In the genomic region with DNA sequence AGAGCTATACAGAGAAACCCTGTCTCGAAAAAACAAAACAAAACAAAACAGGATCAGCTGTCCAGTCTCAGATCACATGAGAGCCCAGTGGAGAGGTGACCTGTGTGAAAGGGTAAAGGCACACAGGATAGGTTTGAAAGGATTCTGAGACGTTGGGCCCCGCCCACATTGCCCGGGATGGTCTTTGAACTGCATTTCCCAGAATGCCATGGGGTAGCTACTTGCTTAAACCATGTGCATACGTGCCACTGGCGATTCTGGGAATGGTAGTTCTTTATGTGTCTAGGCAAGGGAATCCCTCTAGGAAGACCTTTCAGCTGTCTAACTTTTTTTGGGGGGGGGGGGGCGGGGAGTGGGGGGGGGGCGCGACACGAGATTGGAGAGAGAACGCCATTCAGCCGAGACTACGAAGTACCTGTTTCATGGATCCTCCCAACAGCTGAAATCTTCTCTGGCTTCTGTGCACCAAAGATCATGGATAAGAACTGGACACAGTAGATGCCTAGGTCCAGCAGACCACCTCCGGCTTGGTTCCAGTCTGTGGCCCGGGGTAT, we compare ENCODE assay signal across 9 mouse cellular contexts. TPM values are rescaled to one million over a fixed set of nuclear protein-coding genes. Genes with fewer than 3 reads are reported as not detected.
DNase-seq lines count a peak whose midpoint lies in the region; ATAC-seq lines count a peak whose summit lies in the region.
"Had no signal": no experiment of that assay in that cellular context is flagged by ENCODE, and none has a peak within 500 bp of the region (broad histone marks: within the 10 kb centered on the region; RNA-seq: fewer than 3 reads in every experiment).

Gene Tulp2 (plus strand): TSS at position 504 of the 554 bp plus-strand sequence.

- no peak within 1 kb of the TSS for H3K4me2 ChIP-seq in forebrain, embryonic 15.5 days (replicated peaks)

- ATAC-seq in forebrain, embryonic 15.5 days (replicated peaks): peak; percentile 84

- no peaks in the 10 kb centered on the region for H3K4me1 ChIP-seq in forebrain, embryonic 15.5 days

- no peaks in the 10 kb centered on the region for H3K9me3 ChIP-seq in forebrain, embryonic 15.5 days

- no peak within 1 kb of the TSS for H3K27ac ChIP-seq in forebrain, embryonic 15.5 days (replicated peaks)

- H3K4me3 ChIP-seq in forebrain, embryonic 15.5 days: no peak within 1 kb of the TSS

- no peak within 1 kb of the TSS for H3K9ac ChIP-seq in forebrain, embryonic 15.5 days (replicated peaks)

- WGBS in forebrain, embryonic 15.5 days: 56% methylated on average over 15 of the region's 15 CpGs

- H3K36me3 ChIP-seq in forebrain, embryonic 15.5 days: no peaks in the 10 kb centered on the region

- intact Hi-C loops in left cerebral cortex, postnatal 4 days (cut with DNase I): no loop called here

- DNase-seq in adrenal gland, adult (ENCODE audit: inconsistent age in 2 of 2, low spot score in 1 of 2): peak; percentile 60 to 82
- DNase-seq in adrenal gland, postnatal 25 days: no peak
- peak; percentile 57 for DNase-seq in T-cell, adult 2 months (ENCODE audit: low spot score)
- DNase-seq in induced T-regulatory cell, adult 2 months (ENCODE audit: low read depth): peak; percentile 79
- DNase-seq in left cerebral cortex, postnatal 4 days: peak; percentile 52
- DNase-seq in mesoderm, embryonic 11.5 days (ENCODE audit: low read depth, low spot score): peak; percentile 43
- DNase-seq in spleen, postnatal 10 days (ENCODE audit: low spot score in 2 of 2): peak; percentile 57 to 80

- no peaks in the 10 kb centered on the region for H3K27me3 ChIP-seq in forebrain, embryonic 15.5 days

RNA-seq across cellular contexts. Expression of gene Tulp2, which starts in this region (rescaled TPM):
- 0.46 and 0.67 TPM in 2 replicates for total RNA-seq in adrenal gland, postnatal 25 days (2021)
- 0.14 and 0.18 TPM in 2 replicates for polyA plus RNA-seq in forebrain, embryonic 15.5 days (2015; fragmentation: Nextera tagmentation; extraction: Ambion mirVana)
- total RNA-seq in left cerebral cortex, postnatal 4 days (2021): under 1 TPM; 0.22 to 0.24 TPM
- total RNA-seq: gastrocnemius, adult 8-10 months had no signal

Comparison
In these comparisons a context has a peak if more than half of its experiments do, and no peak if none do; other contexts are left out.
1. Peak in ATAC-seq in forebrain, embryonic 15.5 days; RNA of the gene not detected or under 1 TPM.
2. Peak in DNase-seq in left cerebral cortex, postnatal 4 days; RNA of the gene not detected or under 1 TPM.